Mouse (Mus musculus) kidney, postnatal 10 days (tissue): Measurements from ENCODE around the gene Eef2k.
A peak's percentile ranks its signal among the peaks of the same experiment; 100 is the strongest.

ENCODE experiments used
- DNase-seq: peaks from one replicate; pipeline ENCODE4 v3.0.0; 2021; ENCODE audit warnings: mixed read lengths

The Eef2k gene

GRCm38 (mm10) chr7:120842345-120843036 lies at the start of gene Eef2k:
Gene Eef2k (plus strand): TSS chr7:120842831.
- peak; percentile 90 for DNase-seq

- DNase-seq: no peak
Measured at GRCm38 (mm10) chr7:120795544-120795943, 47.1 kb upstream of the Eef2k start.

- no peak for DNase-seq
Measured at GRCm38 (mm10) chr7:120796369-120796768, 46.3 kb upstream of the Eef2k start.

GRCm38 (mm10) chr7:120803268-120803667 lies 39.4 kb upstream of the Eef2k start:
- no peak for DNase-seq

GRCm38 (mm10) chr7:120809705-120810104 lies 32.9 kb upstream of the Eef2k start:
- peak; percentile 15 for DNase-seq

GRCm38 (mm10) chr7:120811834-120812415 lies 30.7 kb upstream of the Eef2k start, which contains the start of gene Gm5737:
Gene Gm5737 (plus strand): TSS chr7:120812365.
- no peak for DNase-seq

- no peak for DNase-seq
Measured at GRCm38 (mm10) chr7:120817552-120817951, 25.1 kb upstream of the Eef2k start.

GRCm38 (mm10) chr7:120819386-120819785 lies 23.2 kb upstream of the Eef2k start:
- DNase-seq: no peak

- peak; percentile 84 for DNase-seq
Measured at GRCm38 (mm10) chr7:120823248-120823647, 19.4 kb upstream of the Eef2k start.

- no peak for DNase-seq
Measured at GRCm38 (mm10) chr7:120825097-120825496, 17.5 kb upstream of the Eef2k start.

GRCm38 (mm10) chr7:120826408-120826807 lies 16.2 kb upstream of the Eef2k start:
- DNase-seq: peak; percentile 72

- peak; percentile 83 for DNase-seq
Measured at GRCm38 (mm10) chr7:120830431-120831381, 11.9 kb upstream of the Eef2k start.

GRCm38 (mm10) chr7:120834426-120834825 lies 8.2 kb upstream of the Eef2k start:
- no peak for DNase-seq

GRCm38 (mm10) chr7:120834863-120835372 lies 7.7 kb upstream of the Eef2k start:
- DNase-seq: peak; percentile 80

GRCm38 (mm10) chr7:120835449-120836359 lies 6.9 kb upstream of the Eef2k start:
- DNase-seq: peak; percentile 95

- peak; percentile 29 for DNase-seq
Measured at GRCm38 (mm10) chr7:120836361-120836760, 6.3 kb upstream of the Eef2k start.

- DNase-seq: peak; percentile 22
Measured at GRCm38 (mm10) chr7:120838436-120839160, 4.0 kb upstream of the Eef2k start.

GRCm38 (mm10) chr7:120839786-120840185 lies 2.8 kb upstream of the Eef2k start:
- no peak for DNase-seq

- DNase-seq: peak; percentile 83
Measured at GRCm38 (mm10) chr7:120843037-120843621, 498 bp downstream of the Eef2k start.

- peak; percentile 37 for DNase-seq
Measured at GRCm38 (mm10) chr7:120843852-120844435, 1.3 kb downstream of the Eef2k start.
